Mouse (Mus musculus) stomach, embryonic 15.5 days (tissue): ENCODE measurements around the gene Baiap2. TPM values are rescaled to one million over a fixed set of nuclear protein-coding genes. Genes with fewer than 3 reads are reported as not detected.
A peak's percentile ranks its signal among the peaks of the same experiment; 100 is the strongest.

Experiments used
- ATAC-seq: fragments of 200-750 bp; cut with Nextera tagmentation; 2 replicates; pipeline ENCODE4 v1.8.0; 2017; ENCODE audit warnings: low read depth, moderate number of reproducible peaks, moderate TSS enrichment; ENCODE audit not compliant: insufficient read depth, low FRiP score
- H3K27ac ChIP-seq: fragments of 300-500 bp; sonication (generic); 2 replicates; pipeline ENCODE4 v1.5.1; 2015; ENCODE audit warnings: mild to moderate bottlenecking, inconsistent platforms
- H3K27me3 ChIP-seq: fragments of 300-500 bp; sonication (generic); replicated peaks from 2 replicates; pipeline ENCODE4 v1.6.1; 2015; ENCODE audit warnings: inconsistent platforms
- H3K36me3 ChIP-seq: fragments of 300-500 bp; sonication (generic); 2 replicates; pipeline ENCODE4 v1.6.1; 2015; ENCODE audit warnings: inconsistent platforms
- H3K4me1 ChIP-seq: fragments of 300-500 bp; sonication (generic); 2 replicates; pipeline ENCODE4 v1.6.1; 2015; ENCODE audit warnings: inconsistent platforms
- H3K4me2 ChIP-seq: fragments of 300-500 bp; sonication (generic); 2 replicates; pipeline ENCODE4 v1.6.1; 2015; ENCODE audit warnings: mild to moderate bottlenecking, inconsistent platforms
- H3K4me3 ChIP-seq: fragments of 300-500 bp; sonication (generic); replicated peaks from 2 replicates; pipeline ENCODE4 v1.5.1; 2015; ENCODE audit warnings: inconsistent platforms
- H3K9ac ChIP-seq: fragments of 300-500 bp; sonication (generic); 2 replicates; pipeline ENCODE4 v1.6.1; 2015; ENCODE audit warnings: inconsistent platforms
- H3K9me3 ChIP-seq: fragments of 300-500 bp; sonication (generic); 2 replicates; pipeline ENCODE4 v1.6.1; 2016; ENCODE audit warnings: inconsistent platforms
- WGBS: fragments of 180-500 bp; shearing (Covaris S2); methylation state at CpG from one replicate; pipeline ENCODE4 v1.1.7; 2015; 5-methylcytosine and 5-hydroxymethylcytosine counted together
- polyA plus RNA-seq: library from polyadenylated mRNA; unstranded; fragments of >200 nt; fragmentation: Nextera tagmentation; extraction: Ambion mirVana; gene quantifications from 2 replicates; pipeline ENCODE4 v1.2.1, GENCODE M21; 2015

The Baiap2 gene
- polyA plus RNA-seq, 1 experiment from 2014 or later: 30.9 TPM

DNA sequence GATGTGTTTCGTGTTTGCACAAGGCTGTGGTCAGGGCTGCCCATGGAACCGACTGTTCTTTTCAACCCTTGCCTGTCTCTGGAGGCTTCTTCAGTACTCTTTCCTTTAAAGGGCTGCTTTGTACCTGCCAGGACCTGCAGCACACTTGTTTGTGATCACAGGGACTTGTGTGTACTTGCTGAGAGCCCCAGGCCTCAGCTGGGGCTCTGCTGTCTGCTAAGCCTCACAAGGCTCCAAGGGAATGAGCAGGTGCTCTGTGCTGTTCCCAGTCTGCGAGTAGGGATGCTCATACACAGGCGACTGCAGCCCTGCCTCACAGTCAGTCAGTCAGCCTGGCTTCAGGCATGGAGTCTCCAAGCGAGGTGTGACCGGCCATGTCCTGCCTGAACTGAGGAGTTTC lies 23.7 kb downstream of the Baiap2 start:
- Histone ChIP-seq H3K9ac (no peak overlapping the region), H3K4me1 (0 out of 2 replicates have a peak, but pooled peaks cover 5% of the 10 kb centered on the region), H3K4me3 (no peak overlapping the region), H3K4me2 (no peak overlapping the region), H3K27ac (no peak overlapping the region), H3K36me3 (peaks cover 14% of the 10 kb centered on the region), H3K27me3 (no peaks in the 10 kb centered on the region), H3K9me3 (no peaks in the 10 kb centered on the region)
- 80% methylated on average over 6 of the region's 6 CpGs for WGBS
- ATAC-seq: peak; percentile 47; the same call in 1 of the 2 replicates

DNA sequence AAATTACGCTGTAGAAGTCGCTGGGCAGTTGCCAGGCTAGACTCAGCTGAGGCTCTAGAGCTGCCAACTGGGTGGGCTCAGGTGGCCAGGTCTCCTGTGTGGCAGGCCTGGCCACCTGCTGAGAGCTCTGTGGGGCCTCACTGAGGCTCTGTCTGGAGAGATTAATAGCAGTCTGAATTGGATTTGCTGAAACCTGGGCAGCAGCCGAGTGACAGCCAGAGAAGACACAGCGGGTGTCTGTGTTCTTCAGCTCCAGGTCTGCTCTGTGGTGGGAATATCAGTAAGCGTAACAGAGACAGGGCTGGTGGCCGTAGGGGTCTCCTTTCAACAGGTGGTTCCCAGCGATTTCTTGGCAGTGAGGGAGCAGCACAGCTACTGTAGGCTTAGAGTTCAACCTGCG lies 24.8 kb downstream of the Baiap2 start:
- Histone ChIP-seq H3K4me1 (0 out of 2 replicates have a peak, but pooled peaks cover 5% of the 10 kb centered on the region), H3K27ac (no peak overlapping the region), H3K27me3 (no peaks in the 10 kb centered on the region), H3K9me3 (no peaks in the 10 kb centered on the region), H3K4me2 (no peak overlapping the region), H3K36me3 (peaks cover 12% of the 10 kb centered on the region), H3K4me3 (no peak overlapping the region), H3K9ac (no peak overlapping the region)
- 76% methylated on average over 8 of the region's 8 CpGs for WGBS
- no peak for ATAC-seq

DNA sequence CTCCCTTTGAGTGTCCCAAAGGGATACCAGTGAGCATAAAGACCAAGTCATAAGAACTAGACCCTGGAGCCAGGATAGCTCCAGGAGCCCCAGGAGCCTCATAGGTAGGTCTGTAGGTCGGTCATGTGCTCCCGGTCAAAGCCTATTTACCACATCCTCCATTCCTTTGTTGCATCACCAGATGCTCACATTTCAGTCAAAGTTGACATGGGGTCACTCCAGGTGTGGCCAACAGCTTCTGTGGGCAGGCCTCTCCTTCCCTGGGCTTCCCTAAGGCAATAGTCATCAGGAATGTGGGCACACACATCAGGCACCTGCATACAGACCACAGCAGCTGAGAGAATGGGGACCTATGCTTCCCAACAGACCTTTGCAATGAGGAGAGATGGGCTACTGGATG lies 25.3 kb downstream of the Baiap2 start:
- Histone ChIP-seq H3K9me3 (no peaks in the 10 kb centered on the region), H3K4me3 (no peak overlapping the region), H3K9ac (no peak overlapping the region), H3K36me3 (peaks cover 12% of the 10 kb centered on the region), H3K27ac (no peak overlapping the region), H3K27me3 (no peaks in the 10 kb centered on the region), H3K4me2 (no peak overlapping the region), H3K4me1 (0 out of 2 replicates have a peak, but pooled peaks cover 5% of the 10 kb centered on the region)
- ATAC-seq: no peak
- 78% methylated on average over 2 of the region's 2 CpGs for WGBS

DNA sequence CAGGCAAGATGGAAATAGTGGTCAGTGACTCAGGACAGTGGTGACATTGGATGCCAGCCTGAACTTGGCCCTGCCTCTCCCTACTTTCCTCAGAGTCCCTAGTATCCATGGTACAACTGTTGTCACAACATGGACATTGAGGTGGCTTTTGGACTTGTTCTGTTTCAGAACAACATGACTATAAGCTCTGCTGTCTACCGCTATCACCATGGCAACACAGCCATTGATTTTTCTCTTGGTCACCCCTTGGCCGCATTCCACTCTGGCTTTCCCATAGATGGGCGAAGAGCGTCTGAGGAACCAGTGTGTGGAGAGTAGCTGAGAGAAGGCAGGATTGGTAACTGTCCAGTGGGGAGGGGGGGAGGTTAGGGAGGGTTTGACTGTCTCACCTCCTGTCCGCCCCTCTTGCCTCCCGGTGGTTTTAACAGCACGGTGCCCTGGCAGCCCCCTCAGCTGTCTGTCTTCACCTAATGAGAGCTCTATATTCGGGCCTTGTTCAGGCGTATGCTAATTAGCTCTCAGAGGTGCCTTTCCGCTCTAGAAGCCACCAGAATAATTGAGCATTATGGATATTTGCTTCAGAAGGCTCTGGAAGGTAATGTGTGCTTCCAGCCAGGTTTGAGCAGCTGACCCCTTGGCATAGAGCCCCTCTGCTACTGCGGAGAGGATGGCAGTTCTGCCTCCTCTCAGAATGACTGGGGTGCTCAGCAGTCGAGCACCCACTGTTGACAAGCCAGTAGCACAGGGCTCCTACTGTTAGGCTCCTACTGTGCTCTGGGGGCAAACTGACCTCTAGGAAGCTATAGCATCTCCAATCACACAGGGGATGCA lies 27.7 kb downstream of the Baiap2 start:
- Histone ChIP-seq H3K4me1 (0 out of 2 replicates have a peak, but pooled peaks cover 5% of the 10 kb centered on the region), H3K4me2 (no peak overlapping the region), H3K4me3 (no peak overlapping the region), H3K9ac (no peak overlapping the region), H3K27me3 (no peaks in the 10 kb centered on the region), H3K9me3 (no peaks in the 10 kb centered on the region), H3K36me3 (peaks cover 8% of the 10 kb centered on the region), H3K27ac (no peak overlapping the region)
- 68% methylated on average over 12 of the region's 12 CpGs for WGBS
- ATAC-seq: no peak

DNA sequence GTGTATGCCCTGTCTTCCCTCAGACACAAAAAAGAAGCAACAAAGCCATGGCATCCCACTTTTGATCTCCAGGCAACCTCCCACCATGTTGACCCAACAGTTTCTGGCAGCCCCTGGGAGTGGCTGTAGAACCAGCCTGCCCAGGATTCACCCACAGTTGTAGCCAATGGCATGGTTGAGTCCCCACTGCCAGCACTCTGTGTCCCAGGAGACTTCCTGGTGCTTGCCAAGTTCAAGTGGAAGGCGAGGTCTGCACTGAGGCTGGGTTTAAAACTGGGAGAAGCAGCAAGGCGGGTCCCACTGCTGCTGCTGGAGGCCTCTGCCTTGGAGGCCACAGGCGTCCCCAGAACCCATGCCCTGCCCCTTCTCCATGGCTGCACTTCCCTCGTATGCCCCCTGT lies 31.2 kb downstream of the Baiap2 start:
- Histone ChIP-seq H3K9ac (no peak overlapping the region), H3K4me1 (peaks cover 9% of the 10 kb centered on the region; the same call in 1 of the 2 replicates), H3K27me3 (no peaks in the 10 kb centered on the region), H3K4me3 (no peak overlapping the region), H3K27ac (peak overlapping the region; percentile 44; the same call in 1 of the 2 replicates), H3K4me2 (no peak overlapping the region), H3K9me3 (no peaks in the 10 kb centered on the region), H3K36me3 (peaks cover 3% of the 10 kb centered on the region; the same call in 1 of the 2 replicates)
- no peak for ATAC-seq
- WGBS: 79% methylated on average over 4 of the region's 4 CpGs

DNA sequence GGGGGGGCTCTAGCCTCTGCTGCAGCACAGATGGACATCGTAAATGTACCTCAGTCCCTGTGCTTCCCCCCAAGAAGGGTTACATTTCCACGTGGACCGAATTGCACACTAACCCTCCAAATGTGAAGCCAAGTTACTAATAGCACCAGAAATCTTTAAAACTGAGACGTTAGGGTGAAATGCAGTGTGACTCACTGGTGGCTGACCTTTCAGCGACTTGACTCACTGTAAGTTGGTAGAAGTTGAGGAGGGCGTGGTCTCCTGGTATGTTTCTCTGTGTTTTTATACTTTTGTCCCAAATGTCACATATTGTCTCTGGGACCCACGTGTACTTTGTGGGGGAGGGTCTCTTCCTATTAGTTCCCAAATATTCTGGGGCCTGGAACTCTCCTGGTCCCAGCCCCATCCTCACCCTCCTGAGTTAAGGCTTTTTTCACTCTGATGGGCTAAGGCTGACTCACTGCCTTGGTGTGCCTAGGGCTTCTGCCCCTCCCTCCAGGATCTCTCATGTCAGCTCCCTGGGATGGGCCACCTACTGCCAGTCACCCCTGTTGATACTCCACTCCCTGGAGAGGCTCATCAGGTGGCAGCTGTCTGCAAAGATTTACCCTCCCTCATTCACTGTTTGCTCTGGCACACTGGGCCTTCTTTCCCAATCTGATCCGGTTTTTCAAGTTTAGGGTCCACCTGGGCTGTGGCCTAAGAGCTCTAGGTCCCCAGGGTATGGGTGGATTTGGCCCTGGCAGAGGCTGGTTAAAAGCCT lies 33.4 kb downstream of the Baiap2 start:
- ATAC-seq: peak; percentile 79
- peak overlapping the region; percentile 75 for H3K27ac ChIP-seq
- WGBS: 53% methylated on average over 8 of the region's 8 CpGs

DNA sequence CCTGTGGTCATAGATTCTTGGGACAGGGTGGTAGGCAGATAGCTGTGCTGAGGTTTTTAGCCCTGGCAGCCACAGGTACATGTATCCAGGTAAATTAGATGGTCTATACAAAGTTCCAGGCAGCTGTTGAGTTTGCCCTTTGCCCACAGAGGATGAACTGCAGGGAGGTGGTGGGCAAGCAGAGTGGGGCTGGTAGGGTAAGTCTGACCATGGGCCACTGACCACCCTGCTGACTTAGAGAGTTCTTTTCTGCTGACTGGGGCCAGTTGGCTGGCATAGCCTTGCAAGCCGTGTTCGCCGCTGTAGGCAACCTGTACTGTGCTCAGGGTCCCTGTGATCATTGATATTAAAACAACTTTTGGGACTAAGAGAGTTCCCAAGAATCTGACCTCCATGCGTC lies 36.1 kb downstream of the Baiap2 start:
- H3K9ac ChIP-seq: no peak overlapping the region
- H3K36me3 ChIP-seq: no peaks in the 10 kb centered on the region
- H3K27me3 ChIP-seq: no peaks in the 10 kb centered on the region
- no peak overlapping the region for H3K27ac ChIP-seq
- no peak overlapping the region for H3K4me3 ChIP-seq
- WGBS: 95% methylated on average over 4 of the region's 4 CpGs
- H3K4me1 ChIP-seq: peaks cover 9% of the 10 kb centered on the region; the same call in 1 of the 2 replicates
- ATAC-seq: no peak
- H3K4me2 ChIP-seq: no peak overlapping the region
- no peaks in the 10 kb centered on the region for H3K9me3 ChIP-seq

More for the DNA sequence above, 33.4 kb downstream of the Baiap2 start:
- Histone ChIP-seq H3K9me3 (no peaks in the 10 kb centered on the region), H3K4me2 (no peak overlapping the region), H3K27me3 (no peaks in the 10 kb centered on the region), H3K9ac (no peak overlapping the region), H3K4me3 (no peak overlapping the region), H3K36me3 (no peaks in the 10 kb centered on the region), H3K4me1 (peaks cover 9% of the 10 kb centered on the region; the same call in 1 of the 2 replicates)

DNA sequence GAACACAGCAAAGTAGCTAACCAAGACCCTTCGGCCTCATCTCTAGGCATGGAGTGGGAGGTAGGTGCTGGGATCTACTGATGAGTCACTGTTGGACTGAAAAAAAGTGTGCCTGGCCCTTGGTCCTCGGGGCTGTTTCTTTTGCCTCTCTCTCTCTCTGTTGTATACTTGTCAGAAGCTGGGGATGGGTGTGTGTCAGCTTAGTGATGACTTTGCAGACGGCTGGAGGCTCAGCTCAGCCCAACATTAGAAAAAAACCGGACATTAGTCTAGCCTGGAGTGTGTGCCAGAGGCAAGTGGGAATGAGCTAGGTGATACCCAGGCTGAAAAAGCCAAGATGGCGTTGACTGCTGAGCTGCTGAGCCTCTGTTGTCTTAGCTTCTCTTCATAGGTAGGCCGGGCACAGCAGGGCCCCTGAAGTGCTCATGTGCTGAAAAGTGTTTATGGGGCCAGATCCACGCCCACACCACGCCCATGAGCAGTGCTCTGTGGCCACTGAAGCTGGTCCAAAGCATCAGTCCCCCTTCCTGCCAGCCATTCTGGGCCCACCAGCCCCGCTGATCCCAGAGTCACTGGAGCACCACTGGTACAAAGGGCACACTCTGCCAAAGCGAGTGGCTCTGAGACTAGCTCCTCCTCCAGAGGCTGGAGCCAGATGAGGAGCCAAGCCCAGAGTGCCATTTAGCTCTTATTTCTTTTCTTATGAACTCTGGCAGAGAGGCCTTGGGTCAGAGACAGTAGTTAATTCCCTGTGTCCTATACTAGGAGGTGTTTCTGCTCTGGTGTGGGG lies 37.2 kb downstream of the Baiap2 start:
- Histone ChIP-seq H3K4me1 (peaks cover 9% of the 10 kb centered on the region; the same call in 1 of the 2 replicates), H3K36me3 (no peaks in the 10 kb centered on the region), H3K27ac (no peak overlapping the region), H3K9ac (no peak overlapping the region), H3K4me2 (no peak overlapping the region), H3K4me3 (no peak overlapping the region), H3K27me3 (no peaks in the 10 kb centered on the region), H3K9me3 (no peaks in the 10 kb centered on the region)
- no peak for ATAC-seq
- 71% methylated on average over 10 of the region's 10 CpGs for WGBS

DNA sequence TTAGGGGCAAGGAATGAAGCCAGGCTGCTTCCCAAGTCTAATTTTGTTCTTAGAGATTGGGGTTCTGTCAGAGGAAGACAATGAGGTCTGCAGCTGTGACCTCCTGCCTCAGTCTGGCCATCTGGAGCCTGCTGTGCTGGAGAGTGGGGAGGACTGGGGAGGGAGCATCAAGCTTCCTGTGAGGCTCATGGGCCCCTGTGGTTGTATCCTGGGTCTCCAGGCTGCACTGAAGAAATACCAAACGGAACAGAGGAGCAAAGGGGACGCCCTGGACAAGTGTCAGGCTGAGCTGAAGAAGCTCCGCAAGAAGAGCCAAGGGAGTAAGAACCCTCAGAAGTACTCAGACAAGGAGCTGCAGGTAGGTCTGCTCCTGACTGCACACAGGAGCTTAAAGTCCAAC lies 39.2 kb downstream of the Baiap2 start:
- no peak overlapping the region for H3K4me2 ChIP-seq

DNA sequence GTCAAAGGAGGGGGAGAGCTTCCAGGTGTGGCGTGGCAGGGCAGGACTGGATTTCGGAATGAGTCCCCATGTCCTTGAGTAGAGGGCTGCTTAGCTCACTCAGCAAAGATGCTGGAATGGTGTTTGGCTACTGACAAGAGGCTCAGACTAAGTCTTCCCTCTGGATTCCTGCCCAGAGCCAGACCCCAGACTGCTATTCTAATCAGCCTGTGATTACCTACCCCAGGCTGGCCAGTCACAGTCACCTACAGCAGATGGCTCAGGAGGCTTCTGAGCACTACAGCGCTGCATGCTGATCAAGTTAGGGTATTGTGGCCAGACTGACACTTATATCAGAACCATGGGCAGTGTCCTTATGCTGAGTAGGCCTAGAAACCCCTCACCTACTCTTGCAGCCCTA lies 39.7 kb downstream of the Baiap2 start:
- Histone ChIP-seq H3K4me2 (no peak overlapping the region), H3K36me3 (no peaks in the 10 kb centered on the region), H3K4me3 (no peak overlapping the region), H3K27ac (no peak overlapping the region), H3K9me3 (no peaks in the 10 kb centered on the region), H3K9ac (no peak overlapping the region), H3K27me3 (no peaks in the 10 kb centered on the region), H3K4me1 (peaks cover 5% of the 10 kb centered on the region; the same call in 1 of the 2 replicates)
- 86% methylated on average over 3 of the region's 3 CpGs for WGBS
- ATAC-seq: no peak

More for the DNA sequence above, 39.2 kb downstream of the Baiap2 start:
- H3K4me3 ChIP-seq: no peak overlapping the region
- H3K27ac ChIP-seq: no peak overlapping the region
- WGBS: 85% methylated on average over 3 of the region's 3 CpGs
- ATAC-seq: no peak
- H3K9ac ChIP-seq: no peak overlapping the region
- peaks cover 8% of the 10 kb centered on the region; the same call in 1 of the 2 replicates for H3K4me1 ChIP-seq
- no peaks in the 10 kb centered on the region for H3K9me3 ChIP-seq
- H3K27me3 ChIP-seq: no peaks in the 10 kb centered on the region
- no peaks in the 10 kb centered on the region for H3K36me3 ChIP-seq

DNA sequence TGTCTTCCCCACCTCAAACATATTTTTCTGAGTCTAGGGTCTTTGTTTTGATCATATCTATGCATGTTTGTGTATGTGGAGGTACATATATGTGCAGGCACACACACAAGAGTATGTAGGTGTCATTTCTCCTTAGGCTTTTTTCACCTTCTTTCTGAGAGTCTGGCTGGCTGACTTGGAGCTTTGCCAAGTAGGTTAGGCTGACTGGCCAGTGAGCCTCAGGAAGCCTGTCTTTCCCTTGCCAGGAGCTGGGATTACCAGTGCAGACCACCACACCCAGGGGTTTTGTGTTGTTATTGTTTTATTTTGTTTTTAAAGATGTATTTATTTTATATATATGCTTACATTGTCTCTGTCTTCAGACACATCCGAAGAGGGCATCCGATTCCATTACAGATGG lies 40.6 kb downstream of the Baiap2 start:
- no peak overlapping the region for H3K4me2 ChIP-seq
- H3K4me3 ChIP-seq: no peak overlapping the region
- no peak overlapping the region for H3K9ac ChIP-seq
- no peak for ATAC-seq
- H3K9me3 ChIP-seq: no peaks in the 10 kb centered on the region
- H3K36me3 ChIP-seq: no peaks in the 10 kb centered on the region
- WGBS: 84% methylated on average over 2 of the region's 2 CpGs
- no peaks in the 10 kb centered on the region for H3K27me3 ChIP-seq
- peaks cover 6% of the 10 kb centered on the region; the same call in 1 of the 2 replicates for H3K4me1 ChIP-seq
- no peak overlapping the region for H3K27ac ChIP-seq
